Mouse (Mus musculus): ENCODE results near the gene Nprl3. TPM values are rescaled to one million over a fixed set of nuclear protein-coding genes. Genes with fewer than 3 reads are reported as not detected.
A peak's percentile ranks its signal among the peaks of the same experiment; 100 is the strongest.
"Not testable (repeated sequence)": the region's sequence is repeated elsewhere in the genome, so short reads cannot be mapped to it uniquely, and the experiment has no call there.

Gene Nprl3
- polyA plus RNA-seq, 1 experiment, result 71.9 TPM

DNA sequence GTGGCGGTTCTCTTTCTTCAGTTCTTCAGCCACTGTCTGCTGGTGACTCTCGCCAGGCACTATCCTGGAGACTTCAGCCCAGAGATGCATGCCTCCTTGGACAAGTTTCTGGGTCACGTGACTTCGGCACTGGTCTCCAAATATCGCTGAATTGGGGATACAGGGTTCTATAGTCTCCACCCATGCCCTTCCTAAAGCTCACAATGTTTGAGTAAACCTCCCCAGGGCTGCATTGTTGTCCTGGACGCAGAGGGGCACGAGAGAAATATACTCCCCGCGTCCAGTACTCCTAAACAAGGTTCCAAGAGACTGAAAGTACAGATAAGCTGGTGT, 20.0 kb upstream of the Nprl3 start:
- Histone ChIP-seq H3K27ac (ENCODE audit: insufficient read depth, low read depth, low read length) (no peak overlapping the region), H3K36me3 (ENCODE audit: control insufficient read depth, insufficient read depth, low read length) (no peaks in the 10 kb centered on the region), H3K4me3 (ENCODE audit: insufficient read depth, low read depth, low read length) (no peak overlapping the region), H3K27me3 (replicated peaks; ENCODE audit: control insufficient read depth, insufficient read depth, low read length) (no peaks in the 10 kb centered on the region), H3K4me1 (ENCODE audit: control insufficient read depth, insufficient read depth, low read length) (no peaks in the 10 kb centered on the region)
- no peak for TF ChIP-seq CTCF (conservative IDR thresholded peaks at IDR 0.05; ENCODE audit: insufficient read depth, insufficient read length, low read depth, low read length)
- TF ChIP-seq POLR2A (IDR thresholded peaks at IDR 0.05; ENCODE audit: low read depth, low read length), result no peak
- 75% methylated on average over 9 of the region's 9 CpGs for WGBS
- DNase-seq, result no peak

DNA sequence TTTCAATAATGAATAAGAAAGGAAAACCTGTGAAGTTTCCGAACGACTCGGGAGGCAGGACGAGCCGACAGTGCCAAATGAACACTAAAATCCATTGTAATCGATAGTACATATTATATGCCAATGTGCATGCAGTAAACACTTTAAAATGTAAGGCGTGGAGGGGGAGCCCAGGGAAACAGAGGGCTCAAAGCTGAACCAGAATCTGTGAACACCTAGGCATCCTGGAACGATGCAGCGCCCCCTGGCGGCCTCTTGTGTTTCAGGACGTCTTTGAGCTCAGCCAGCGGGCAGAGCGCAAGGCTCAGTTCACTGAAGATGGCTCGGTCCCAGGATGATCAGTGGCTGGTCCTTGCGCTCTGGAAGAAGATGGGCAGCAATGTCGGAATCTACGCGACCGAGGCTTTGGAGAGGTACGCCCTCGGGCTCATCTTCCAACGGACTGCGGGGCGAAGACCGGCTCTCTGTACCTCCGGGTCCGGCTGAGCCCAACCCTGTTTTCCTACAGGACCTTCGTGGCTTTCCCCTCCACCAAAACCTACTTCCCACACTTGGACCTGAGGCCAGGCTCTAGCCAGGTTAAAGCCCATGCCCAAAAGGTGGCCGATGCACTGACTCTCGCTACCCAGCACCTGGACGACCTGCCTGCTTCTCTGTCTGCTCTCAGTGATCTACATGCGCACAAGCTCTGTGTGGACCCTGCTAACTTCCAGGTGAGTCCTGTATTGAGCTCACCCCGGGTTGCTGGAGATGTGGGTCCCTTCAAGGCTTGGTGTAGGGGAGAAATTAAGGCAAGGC, 19.4 kb upstream of the Nprl3 start, which contains the start of gene Hbq1b:
Gene Hbq1b, plus strand, starts transcription at position 271 of the 798 bp plus-strand sequence.
- TF ChIP-seq CTCF (conservative IDR thresholded peaks at IDR 0.05; ENCODE audit: insufficient read depth, insufficient read length, low read depth, low read length), result peak; percentile 57
- not testable (repeated sequence) for H3K36me3 ChIP-seq (ENCODE audit: control insufficient read depth, insufficient read depth, low read length); H3K4me3 ChIP-seq (ENCODE audit: insufficient read depth, low read depth, low read length); H3K4me1 ChIP-seq (ENCODE audit: control insufficient read depth, insufficient read depth, low read length); H3K27ac ChIP-seq (ENCODE audit: insufficient read depth, low read depth, low read length); H3K27me3 ChIP-seq (replicated peaks; ENCODE audit: control insufficient read depth, insufficient read depth, low read length)
- peak; percentile 81 for DNase-seq
- WGBS, result 16% methylated on average over 30 of the region's 33 CpGs

DNA sequence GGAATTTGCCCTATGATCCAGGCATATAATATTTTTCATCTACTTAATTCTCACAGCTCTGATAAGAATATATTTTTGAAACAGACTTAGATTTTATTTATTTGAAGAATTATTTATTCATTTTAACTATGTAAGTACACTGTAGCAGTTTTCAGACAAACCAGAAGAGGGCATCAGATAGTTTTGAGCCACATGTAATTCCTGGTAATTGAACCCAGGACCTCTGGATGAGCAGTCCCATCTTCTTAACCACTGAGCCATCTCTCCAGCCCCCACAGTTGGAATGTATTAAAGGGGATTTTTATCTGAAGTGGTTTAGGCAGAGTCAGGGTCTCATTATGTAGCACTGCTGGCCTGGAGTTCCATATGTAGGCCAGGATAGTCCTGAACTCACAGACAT, 18.4 kb upstream of the Nprl3 start:
- not testable (repeated sequence) for H3K27me3 ChIP-seq (replicated peaks; ENCODE audit: control insufficient read depth, insufficient read depth, low read length); H3K4me1 ChIP-seq (ENCODE audit: control insufficient read depth, insufficient read depth, low read length); H3K36me3 ChIP-seq (ENCODE audit: control insufficient read depth, insufficient read depth, low read length); H3K27ac ChIP-seq (ENCODE audit: insufficient read depth, low read depth, low read length); DNase-seq; H3K4me3 ChIP-seq (ENCODE audit: insufficient read depth, low read depth, low read length)

DNA sequence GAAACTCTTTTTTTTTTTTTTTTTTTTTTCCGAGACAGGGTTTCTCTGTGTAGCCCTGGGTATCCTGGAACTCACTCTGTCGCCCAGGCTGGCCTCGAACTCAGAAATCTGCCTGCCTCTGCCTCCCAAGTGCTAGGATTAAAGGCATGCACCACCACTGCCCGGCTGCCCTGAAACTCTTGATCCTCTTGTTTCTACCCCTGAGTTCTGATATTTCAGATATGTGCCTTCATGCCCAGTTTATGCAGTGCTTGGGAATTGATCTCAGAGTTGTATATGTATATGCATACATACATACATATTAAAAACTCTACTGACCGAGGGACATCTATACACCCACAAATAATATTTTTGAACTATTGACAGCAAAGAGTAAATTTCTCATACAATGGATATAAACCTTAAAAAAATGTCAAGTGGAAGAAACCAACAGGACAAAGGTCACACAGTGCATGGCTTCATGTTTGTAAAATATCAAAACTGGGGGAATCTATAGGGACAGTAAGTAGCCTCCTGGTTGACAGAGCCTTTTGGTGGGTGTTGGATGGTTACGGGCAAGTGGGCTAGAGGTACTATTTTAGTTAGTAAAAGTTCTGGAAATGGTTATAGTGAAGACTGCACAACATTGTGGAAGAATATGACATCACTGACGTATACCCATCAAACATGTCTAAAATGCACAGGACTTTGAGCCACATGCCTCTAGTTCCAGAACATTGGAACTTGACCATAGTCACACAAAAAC, 17.7 kb upstream of the Nprl3 start:
- H3K27me3 ChIP-seq (replicated peaks; ENCODE audit: control insufficient read depth, insufficient read depth, low read length), result no peaks in the 10 kb centered on the region
- H3K4me1 ChIP-seq (ENCODE audit: control insufficient read depth, insufficient read depth, low read length), result no peaks in the 10 kb centered on the region
- H3K4me3 ChIP-seq (ENCODE audit: insufficient read depth, low read depth, low read length), result no peak overlapping the region
- H3K27ac ChIP-seq (ENCODE audit: insufficient read depth, low read depth, low read length), result no peak overlapping the region
- WGBS, result 84% methylated on average over 7 of the region's 7 CpGs
- no peaks in the 10 kb centered on the region for H3K36me3 ChIP-seq (ENCODE audit: control insufficient read depth, insufficient read depth, low read length)
- DNase-seq, result no peak
- TF ChIP-seq POLR2A (IDR thresholded peaks at IDR 0.05; ENCODE audit: low read depth, low read length), result no peak
- no peak for TF ChIP-seq CTCF (conservative IDR thresholded peaks at IDR 0.05; ENCODE audit: insufficient read depth, insufficient read length, low read depth, low read length)

DNA sequence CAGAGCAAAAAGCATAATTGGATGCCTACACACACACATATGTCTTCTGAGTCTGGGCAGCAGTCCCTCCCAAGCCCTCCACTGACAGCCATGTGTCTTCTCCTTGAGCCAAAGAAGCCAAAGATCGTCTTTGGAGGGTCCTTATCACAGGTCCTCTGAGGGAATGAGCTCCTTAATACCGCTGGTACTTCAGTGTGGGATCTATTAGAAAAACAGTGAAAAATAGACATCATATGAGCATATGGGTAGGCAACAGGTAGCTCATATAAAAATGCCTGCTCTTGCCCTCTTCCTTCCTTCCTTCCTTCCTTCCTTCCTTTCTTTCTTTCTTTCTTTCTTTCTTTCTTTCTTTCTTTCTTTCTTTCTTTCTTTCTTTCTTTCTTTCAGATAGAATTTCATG, 17.1 kb upstream of the Nprl3 start:
- not testable (repeated sequence) for H3K36me3 ChIP-seq (ENCODE audit: control insufficient read depth, insufficient read depth, low read length); H3K4me1 ChIP-seq (ENCODE audit: control insufficient read depth, insufficient read depth, low read length); H3K27me3 ChIP-seq (replicated peaks; ENCODE audit: control insufficient read depth, insufficient read depth, low read length); H3K4me3 ChIP-seq (ENCODE audit: insufficient read depth, low read depth, low read length); DNase-seq; H3K27ac ChIP-seq (ENCODE audit: insufficient read depth, low read depth, low read length)
- WGBS, result 65% methylated on average over 2 of the region's 2 CpGs

DNA sequence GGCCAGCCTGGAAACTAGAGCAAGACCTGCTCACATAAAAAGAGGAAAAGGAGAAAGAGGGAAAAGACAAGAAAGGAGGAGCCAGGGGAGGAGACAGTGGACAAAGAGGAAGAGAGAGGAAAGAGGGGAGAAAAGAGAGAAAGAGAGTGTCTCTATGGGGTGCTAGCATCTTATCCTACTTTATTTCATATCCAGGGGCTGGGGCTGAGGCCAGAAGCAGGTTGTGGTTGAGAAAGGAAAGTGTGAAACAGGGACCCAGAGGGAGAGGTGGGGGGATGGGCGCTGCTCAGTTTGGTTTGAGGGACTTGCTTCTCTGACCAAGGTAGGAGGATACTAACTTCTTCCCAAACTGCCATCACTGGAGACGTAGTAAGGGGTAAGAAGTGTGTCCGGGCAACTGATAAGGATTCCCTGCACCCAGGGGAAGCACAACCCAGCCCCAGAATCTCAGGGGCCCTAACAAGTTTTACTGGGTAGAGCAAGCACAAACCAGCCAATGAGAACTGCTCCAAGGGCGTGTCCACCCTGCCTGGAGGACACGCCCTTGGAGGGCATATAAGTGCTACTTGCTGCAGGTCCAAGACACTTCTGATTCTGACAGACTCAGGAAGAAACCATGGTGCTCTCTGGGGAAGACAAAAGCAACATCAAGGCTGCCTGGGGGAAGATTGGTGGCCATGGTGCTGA, 15.7 kb upstream of the Nprl3 start, which contains the start of gene Hba-a1:
Gene Hba-a1, plus strand, starts transcription at position 421 of the 687 bp plus-strand sequence.
- not testable (repeated sequence) for H3K27ac ChIP-seq (ENCODE audit: insufficient read depth, low read depth, low read length); H3K36me3 ChIP-seq (ENCODE audit: control insufficient read depth, insufficient read depth, low read length); H3K4me3 ChIP-seq (ENCODE audit: insufficient read depth, low read depth, low read length); H3K4me1 ChIP-seq (ENCODE audit: control insufficient read depth, insufficient read depth, low read length); H3K27me3 ChIP-seq (replicated peaks; ENCODE audit: control insufficient read depth, insufficient read depth, low read length); DNase-seq
- WGBS, result 69% methylated on average over 1 of the region's 5 CpGs

DNA sequence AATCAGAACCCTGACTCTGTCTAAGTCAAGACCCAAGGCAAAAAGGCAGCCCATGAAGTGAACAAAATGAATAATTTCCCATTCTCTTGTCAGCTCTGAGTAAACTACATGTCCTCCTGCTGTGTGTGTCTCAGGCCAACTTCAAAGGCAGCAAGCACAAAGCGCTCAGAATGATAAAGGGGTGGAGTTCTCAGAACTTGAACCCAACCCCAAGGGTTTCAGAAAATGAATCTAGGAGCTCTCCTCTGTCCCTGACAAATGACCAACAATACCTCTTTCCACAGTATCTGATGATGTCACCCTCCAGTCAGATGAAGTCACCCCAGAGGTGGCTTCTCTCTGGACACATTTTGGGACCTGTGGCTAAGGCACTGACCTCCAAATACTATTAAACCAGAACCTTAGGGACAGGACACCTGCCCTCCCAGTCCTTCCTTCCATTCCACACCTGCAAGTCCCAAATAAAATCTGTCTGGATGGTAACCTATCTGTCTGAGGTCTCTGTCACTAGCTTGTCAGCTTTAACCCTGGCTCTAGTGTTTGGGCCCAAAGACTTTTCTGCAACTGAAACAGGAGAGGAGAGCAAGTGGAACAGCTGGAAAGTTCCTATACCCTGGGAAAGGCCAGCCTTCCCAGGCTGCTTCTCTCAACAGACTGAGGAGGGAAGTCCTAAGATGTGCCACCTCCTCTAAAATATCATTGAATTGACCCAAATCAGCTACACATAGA, 14.1 kb upstream of the Nprl3 start:
- TF ChIP-seq CTCF (conservative IDR thresholded peaks at IDR 0.05; ENCODE audit: insufficient read depth, insufficient read length, low read depth, low read length) (no peak), POLR2A (IDR thresholded peaks at IDR 0.05; ENCODE audit: low read depth, low read length) (no peak)
- WGBS, result 83% methylated on average over 1 of the region's 1 CpGs
- no peak overlapping the region for H3K27ac ChIP-seq (ENCODE audit: insufficient read depth, low read depth, low read length)
- no peak overlapping the region for H3K4me3 ChIP-seq (ENCODE audit: insufficient read depth, low read depth, low read length)
- no peaks in the 10 kb centered on the region for H3K27me3 ChIP-seq (replicated peaks; ENCODE audit: control insufficient read depth, insufficient read depth, low read length)
- no peaks in the 10 kb centered on the region for H3K4me1 ChIP-seq (ENCODE audit: control insufficient read depth, insufficient read depth, low read length)
- no peak for DNase-seq
- no peaks in the 10 kb centered on the region for H3K36me3 ChIP-seq (ENCODE audit: control insufficient read depth, insufficient read depth, low read length)

Measured in kidney, adult 2 months (tissue).